Mouse (Mus musculus) megakaryocyte, embryonic 14.5 days (primary cell): ENCODE results near the gene Olfr1461.

ENCODE experiments used
- FLI1 ChIP-seq: IDR thresholded peaks from 2 replicates; pipeline ENCODE4 v1.6.1; 2012; ENCODE audit warnings: low read length, inconsistent platforms, mixed read lengths
- GATA1 ChIP-seq: IDR thresholded peaks from 3 replicates; pipeline ENCODE4 v1.6.1; 2012; ENCODE audit warnings: mixed read lengths, low read length, inconsistent platforms, borderline replicate concordance

DNA sequence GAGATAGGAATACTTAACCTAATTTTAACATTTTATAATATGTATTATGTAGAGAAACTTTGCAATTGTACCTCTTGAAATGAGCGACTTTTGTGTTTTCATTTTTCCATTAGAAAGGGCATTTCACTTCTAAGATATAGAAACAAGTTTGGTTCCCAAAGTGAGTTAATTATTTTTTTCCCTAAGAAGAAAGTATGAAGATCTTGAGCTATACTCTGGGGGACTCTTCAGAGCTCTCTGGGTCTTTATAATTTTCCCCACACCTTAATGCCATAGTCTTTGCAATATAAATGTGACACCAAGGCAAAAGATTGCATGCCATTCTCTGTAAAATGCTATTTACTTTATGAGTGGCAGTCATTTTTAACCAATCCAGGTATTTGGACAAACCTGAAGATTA is 22.6 kb downstream of the Olfr1461 start, which contains the start of gene Olfr1462:
- TF ChIP-seq GATA1, result no peak
- TF ChIP-seq FLI1, result no peak
